Mouse (Mus musculus): ENCODE data around the gene Acy3.
"Not testable (repeated sequence)": the region's sequence is repeated elsewhere in the genome, so short reads cannot be mapped to it uniquely, and the experiment has no call there.

Acy3 gene

DNA sequence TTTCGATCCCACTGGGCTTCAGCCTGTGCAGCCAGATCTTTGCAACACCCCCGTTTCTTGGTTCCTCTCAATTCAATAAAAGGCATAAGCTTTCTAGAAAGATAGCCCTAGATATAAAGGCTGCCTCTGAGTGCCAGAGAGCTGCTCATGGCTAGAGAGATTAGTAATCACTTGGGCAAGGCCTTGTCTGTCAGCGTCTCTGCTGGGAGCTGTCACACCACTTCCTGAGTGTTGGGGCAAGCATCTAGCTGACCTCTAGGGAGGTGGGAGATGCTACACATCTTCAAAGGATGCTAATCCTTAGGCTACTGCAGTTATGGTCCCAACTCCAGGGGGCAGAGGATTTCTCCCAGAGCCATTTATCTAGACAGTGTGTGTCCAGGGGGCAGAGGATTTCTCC is 19.1 kb upstream of the Acy3 start:
- in situ Hi-C loops (cut with MboI; ENCODE audit: unreplicated experiment in 2 of 2) = no loop called here

DNA sequence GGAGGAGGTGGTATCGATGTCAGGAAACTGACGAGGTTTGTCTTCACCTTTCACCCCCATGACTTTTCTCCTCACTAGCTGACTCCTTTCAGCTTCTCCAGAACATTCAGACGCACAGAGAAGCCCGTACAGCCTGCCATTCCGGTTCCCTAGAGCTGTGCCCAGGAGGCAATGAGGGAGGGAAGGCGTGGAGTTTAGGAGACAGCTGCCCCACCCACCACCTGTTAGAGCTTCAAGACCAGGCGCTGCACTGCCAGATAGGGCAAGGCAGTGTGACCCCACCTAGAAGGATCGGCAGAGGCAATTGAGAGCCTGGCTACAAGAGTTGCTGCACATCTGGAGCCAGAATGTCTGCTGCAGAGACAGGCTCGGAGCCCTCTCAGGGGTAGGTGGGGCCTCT is 14.1 kb upstream of the Acy3 start, which contains the start of gene Aldh3b2:
Gene Aldh3b2, plus strand, starts transcription at position 100 of the 400 bp plus-strand sequence.
- in situ Hi-C loops (cut with MboI; ENCODE audit: unreplicated experiment in 2 of 2) = no loop called here

DNA sequence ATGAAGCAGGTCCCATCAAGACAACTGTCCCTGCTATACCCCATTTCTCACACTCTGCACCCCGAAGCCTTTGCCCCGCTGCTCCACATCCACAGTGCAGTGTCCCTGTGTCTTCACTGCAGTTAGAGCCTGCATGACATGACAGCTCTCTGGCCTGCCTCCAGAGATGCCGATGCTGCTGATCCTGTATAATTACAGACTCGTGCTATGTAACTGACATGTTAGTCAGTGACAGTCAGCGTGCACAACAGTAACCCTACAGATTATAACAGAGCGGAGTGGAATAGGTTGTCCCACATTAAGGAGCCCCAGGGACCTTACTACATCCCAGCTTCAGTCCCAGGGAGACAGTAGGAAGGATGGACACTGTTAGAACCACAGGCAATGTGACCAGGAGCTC is 11.8 kb upstream of the Acy3 start:
- in situ Hi-C loops (cut with MboI; ENCODE audit: unreplicated experiment in 2 of 2) = not testable (repeated sequence)

DNA sequence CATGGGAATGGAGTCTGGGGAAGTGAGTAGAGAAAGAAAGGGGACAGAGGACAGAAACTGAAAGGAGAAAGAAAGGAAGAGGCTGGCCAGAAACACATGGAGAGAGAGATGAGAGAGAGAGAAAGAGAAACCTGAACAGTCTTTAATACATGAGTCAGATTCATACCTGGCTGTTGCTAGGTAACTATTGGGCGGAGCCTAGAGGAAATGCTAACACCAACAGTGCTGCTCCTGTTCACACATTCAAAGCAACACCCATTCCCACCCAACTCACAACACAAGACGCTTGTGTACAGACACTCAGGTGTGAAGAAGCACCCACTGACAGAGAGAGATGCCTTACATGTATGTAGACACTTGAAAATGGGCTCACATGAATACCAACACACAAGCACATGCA is 10.5 kb upstream of the Acy3 start:
- in situ Hi-C loops (cut with MboI; ENCODE audit: unreplicated experiment in 2 of 2) = no loop called here

DNA sequence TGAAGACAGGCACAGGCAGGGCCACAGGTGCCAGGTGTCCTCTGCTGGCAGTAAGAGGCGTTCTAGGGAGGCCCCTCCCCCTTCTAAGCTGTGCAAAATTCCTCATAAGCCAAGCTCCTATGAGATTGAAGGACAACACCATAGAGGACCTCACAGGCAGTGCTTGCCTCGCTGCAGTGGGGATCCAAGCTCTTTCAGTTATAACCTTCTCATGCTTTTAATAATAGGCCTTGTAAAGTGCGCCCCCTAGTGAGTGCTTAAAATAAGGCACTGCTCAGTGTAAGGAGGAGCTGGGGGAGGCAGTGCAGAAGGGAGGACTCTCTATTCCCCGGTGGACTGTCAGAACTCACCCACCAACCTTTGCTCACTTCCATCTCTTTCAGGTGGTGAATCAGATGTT is 6.1 kb upstream of the Acy3 start:
- in situ Hi-C loops (cut with MboI; ENCODE audit: unreplicated experiment in 2 of 2) = loop anchor here (5.0 kb wide), 2 partner anchors 93 to 188 kb away; no protein-coding TSS in a partner anchor

DNA sequence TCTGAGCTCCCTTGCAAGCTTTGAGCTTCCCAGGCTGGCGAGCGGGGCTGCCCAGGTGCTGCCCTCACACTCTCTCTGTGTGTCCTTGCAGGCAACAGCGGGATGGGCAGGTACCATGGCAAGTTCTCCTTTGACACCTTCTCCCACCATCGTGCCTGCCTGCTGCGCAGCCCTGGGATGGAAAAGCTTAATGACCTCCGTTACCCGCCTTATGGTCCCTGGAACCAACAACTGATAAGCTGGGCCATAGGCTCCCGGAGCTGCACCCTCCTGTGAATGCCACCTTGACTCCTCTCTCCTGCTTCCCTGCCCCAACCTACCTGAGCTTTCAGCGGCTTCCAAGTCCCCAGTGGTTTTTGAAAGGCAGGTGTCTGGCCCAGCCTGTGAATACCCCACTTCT is 5.5 kb upstream of the Acy3 start:
- in situ Hi-C loops (cut with MboI; ENCODE audit: unreplicated experiment in 2 of 2) = loop anchor here (5.0 kb wide), 2 partner anchors 94 to 189 kb away; no protein-coding TSS in a partner anchor

DNA sequence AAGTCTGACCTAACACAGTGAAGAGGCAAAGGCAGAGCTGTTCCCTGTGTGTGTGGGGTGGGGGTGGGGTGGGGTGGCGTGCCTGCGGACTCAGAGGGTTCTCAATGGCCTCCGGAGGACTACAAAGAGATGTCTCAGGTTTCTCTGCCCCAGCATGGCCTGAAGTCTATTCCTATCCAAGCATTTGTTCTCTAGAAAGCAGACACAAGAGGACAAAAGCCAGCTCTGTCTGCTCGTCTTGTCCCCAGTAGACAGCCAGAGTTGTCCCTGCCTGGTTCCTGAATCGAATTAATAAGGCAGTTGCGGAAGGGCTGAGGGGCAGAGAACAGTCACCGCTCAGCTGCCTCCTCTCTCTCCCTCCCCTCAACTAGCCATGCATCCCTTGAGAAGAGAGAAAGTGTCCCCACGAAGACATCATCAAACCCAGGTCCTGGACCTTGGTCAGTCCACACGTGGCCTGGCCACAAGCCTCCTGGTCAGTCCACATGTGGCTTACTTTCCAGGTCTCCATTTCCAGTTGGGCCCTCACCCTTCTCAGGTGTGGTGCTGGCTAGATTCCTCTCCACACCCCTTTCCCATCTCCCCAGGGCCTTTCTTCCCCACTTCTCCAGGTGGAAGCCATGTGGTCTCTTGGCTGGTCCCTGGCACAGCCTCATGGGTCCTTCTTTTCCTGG is 2.7 kb upstream of the Acy3 start:
- in situ Hi-C loops (cut with MboI; ENCODE audit: unreplicated experiment in 2 of 2) = loop anchor here (5.0 kb wide), 2 partner anchors 96 to 191 kb away; no protein-coding TSS in a partner anchor

DNA sequence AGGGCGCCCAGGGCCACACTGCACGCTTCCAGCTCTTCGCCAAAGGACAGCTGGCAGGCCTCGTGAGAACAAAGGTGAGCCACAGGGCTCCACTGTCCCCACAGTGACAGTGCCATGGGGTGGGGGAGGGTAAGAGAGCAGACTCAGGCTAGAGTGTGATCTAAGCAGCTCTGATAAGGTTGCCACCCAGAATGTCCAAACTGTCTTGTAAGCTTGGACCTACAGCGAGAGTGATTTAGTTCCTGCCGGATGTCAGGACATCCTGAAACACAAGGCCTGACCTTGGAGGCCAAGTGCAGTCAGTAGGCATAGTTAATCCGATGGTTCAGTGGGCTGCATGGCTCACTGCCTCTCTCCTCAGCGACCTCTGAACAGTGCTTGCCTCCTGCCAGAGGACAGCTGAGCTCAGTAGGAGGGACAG is 1.1 kb upstream of the Acy3 start:
- in situ Hi-C loops (cut with MboI; ENCODE audit: unreplicated experiment in 2 of 2) = no loop called here

DNA sequence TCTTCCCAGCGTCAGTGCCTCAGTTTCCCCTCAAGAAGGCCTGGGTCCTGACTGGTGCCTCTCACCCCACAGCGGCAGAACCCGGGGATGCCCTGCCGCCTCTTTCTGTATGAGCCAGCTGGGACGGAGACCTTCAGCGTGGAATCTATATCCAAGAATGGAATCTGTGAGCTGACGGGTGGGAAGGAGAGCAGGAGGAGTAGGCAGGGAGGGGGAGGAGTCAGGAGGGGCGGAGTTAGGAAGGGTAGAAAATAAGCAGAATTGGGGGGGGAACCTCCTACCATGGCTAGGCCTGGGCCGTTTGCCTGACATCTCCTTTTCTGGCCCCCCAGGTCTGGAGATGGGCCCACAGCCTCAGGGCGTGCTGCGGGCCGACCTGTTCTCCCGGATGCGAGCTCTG is 1.7 kb downstream of the Acy3 start:
- in situ Hi-C loops (cut with MboI; ENCODE audit: unreplicated experiment in 2 of 2) = no loop called here

DNA sequence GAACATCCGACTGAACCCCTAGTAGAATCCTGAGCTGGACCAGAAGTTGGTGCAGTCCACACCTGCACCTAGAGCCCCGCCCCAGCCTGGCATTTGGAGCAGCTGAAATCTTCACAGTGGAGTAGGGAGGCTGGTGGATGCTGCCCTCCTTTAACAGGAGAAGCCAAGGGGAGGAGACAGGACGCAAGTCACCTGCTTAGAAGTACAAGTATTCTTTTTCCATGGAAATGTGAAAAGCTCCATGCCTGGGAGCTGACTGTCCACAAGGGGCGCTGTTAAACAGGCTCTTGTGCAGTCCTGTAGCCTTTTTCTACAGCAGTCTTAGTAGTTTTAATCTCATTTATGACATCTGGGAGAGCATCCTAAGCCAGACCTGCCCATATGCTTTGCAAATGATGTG is 2.4 kb downstream of the Acy3 start:
- in situ Hi-C loops (cut with MboI; ENCODE audit: unreplicated experiment in 2 of 2) = no loop called here

DNA sequence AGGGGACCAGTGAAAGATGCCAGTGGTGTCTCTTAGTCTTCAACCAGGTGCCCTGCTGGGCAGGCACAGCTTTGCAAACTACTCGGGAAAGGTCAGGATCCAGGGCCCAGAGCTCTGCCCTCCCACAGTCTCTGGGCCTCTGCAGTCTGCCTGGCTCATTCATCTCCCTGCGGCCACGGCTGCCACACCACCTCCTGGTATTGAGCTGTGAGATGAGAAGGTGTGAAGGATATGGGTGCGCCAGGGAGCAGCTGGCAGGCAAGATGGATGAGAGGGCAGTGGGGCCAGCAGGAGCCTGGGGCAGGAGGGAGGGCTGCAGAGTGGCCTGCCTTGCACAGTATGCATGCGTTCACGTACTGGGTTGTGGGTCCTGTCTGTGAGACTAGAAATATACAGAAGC is 4.4 kb downstream of the Acy3 start:
- in situ Hi-C loops (cut with MboI; ENCODE audit: unreplicated experiment in 2 of 2) = loop anchor here in 1 of 2 experiments (10.0 kb wide), 1 partner anchor 216 kb away; no protein-coding TSS in a partner anchor

DNA sequence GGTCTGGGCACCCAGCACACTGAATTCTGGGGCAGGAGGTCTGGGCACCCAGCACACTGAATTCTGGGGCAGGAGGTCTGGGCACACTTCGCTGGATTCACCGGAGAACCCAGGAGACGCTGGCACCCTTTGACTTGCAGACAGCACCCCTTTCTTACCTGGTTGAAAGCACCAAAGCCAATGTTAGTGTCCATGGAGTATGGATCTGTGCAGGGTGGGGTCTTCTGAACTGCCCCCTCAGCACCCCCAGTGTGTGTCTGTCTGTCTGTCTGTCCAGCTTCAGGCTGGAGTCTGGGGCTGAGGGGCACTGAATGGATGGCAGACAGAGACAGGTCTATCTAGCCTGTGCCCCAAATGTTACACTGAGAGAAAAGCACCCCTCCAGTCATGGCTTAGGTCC is 5.2 kb downstream of the Acy3 start:
- in situ Hi-C loops (cut with MboI; ENCODE audit: unreplicated experiment in 2 of 2) = loop anchor here in 1 of 2 experiments (10.0 kb wide), 1 partner anchor 217 kb away; no protein-coding TSS in a partner anchor

DNA sequence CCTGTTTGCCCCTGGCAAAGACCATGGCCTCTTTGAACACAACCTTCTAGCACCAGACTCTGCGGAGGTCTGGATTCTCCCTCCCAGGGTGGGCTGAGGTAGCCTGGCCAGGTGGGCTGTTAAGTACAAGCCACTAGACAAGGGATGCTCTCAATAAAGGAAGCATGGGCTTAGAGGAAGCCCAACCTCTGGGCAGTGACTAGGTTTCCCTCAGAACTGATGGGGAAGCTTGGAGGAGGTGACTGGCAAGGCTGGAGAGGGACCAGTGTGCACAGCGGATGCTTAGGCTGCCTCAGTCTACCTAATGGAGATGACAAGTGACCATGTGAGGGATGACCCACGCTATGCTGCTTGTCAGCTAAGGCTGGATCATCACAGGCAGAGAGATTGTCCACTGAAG is 5.6 kb downstream of the Acy3 start:
- in situ Hi-C loops (cut with MboI; ENCODE audit: unreplicated experiment in 2 of 2) = loop anchor here in 1 of 2 experiments (10.0 kb wide), 1 partner anchor 217 kb away; no protein-coding TSS in a partner anchor

DNA sequence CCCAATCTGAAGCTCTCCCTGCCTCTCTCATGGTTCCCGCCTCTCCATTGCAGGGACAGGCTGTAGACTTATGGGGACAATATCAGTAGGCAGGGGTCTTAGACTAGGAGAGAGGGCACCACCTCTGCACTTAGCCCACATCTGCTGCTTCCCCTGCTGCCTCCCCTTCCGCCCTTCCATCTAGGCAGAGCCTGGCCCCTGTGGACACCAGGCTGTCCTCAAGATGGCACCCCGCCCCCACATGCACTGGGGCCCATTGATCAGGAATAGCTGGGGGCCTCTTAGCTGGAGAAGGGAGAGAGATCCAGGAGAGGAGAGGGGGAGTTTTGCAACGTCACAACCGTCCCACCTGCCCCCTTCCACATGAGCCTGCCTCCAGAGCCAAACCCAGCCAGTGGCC is 6.0 kb downstream of the Acy3 start, which contains the start of gene Tbx10:
Gene Tbx10, plus strand, starts transcription at position 337 of the 400 bp plus-strand sequence.
- in situ Hi-C loops (cut with MboI; ENCODE audit: unreplicated experiment in 2 of 2) = loop anchor here in 1 of 2 experiments (10.0 kb wide), 1 partner anchor 218 kb away; no protein-coding TSS in a partner anchor

DNA sequence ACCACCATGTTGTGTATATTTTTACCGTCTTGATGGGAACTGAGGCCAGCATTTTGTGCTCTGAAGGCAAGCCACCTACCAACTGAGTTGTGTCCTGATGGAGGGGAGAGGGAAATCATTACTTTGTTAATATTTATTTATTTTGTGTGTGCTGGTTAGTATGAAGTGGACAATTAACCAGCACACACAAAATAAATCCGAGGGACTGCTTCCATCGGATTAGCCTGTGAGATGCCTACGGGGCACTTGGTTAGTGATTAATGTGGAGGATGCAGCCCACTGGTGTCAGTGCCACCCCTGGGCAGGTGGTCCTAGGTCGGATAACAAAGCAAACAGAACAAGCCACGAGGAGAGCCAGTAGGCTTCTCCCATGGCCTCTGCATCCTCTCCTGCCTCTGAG is 8.6 kb downstream of the Acy3 start:
- in situ Hi-C loops (cut with MboI; ENCODE audit: unreplicated experiment in 2 of 2) = loop anchor here in 1 of 2 experiments (10.0 kb wide), 1 partner anchor 220 kb away; no protein-coding TSS in a partner anchor

DNA sequence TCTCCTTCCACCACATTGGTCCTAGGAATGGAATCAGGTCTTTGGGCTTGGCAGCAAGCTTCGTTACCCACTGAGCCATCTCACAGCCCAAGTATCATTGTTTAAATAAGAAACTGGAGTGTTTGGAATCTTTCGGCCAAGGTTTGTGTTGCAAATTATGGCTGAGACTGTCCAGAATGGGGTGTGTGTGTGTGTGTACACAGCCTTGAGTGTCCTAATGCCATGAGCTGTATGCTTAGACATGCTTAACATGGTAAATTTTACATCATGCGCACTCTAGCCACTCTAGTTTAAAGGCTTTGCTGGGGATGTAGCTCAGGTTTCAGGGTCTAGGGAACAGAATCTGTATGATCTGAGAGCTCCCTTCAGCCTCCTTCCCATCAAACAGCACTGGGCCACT is 9.1 kb downstream of the Acy3 start:
- in situ Hi-C loops (cut with MboI; ENCODE audit: unreplicated experiment in 2 of 2) = loop anchor here in 1 of 2 experiments (10.0 kb wide), 1 partner anchor 221 kb away; no protein-coding TSS in a partner anchor

DNA sequence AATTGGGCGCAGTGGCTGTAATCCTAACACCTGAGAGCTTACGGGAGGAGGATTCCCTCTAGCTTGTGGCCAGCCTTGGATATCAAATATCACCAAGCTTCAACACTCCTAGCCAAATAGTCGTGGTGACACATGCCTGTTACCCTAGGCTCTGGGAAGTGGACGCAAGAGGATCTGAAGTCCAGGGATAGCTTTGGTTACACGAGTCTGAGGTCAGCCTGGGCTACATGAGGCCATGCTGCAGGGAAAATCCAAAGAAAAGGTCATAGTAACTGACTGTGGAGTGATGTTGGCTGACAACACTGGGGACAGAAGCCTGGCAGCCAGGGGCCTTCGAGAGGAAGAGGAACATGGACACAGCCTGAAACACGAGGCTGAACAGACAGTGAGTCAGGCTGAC is 9.7 kb downstream of the Acy3 start:
- in situ Hi-C loops (cut with MboI; ENCODE audit: unreplicated experiment in 2 of 2) = loop anchor here in 1 of 2 experiments (10.0 kb wide), 1 partner anchor 221 kb away; no protein-coding TSS in a partner anchor

DNA sequence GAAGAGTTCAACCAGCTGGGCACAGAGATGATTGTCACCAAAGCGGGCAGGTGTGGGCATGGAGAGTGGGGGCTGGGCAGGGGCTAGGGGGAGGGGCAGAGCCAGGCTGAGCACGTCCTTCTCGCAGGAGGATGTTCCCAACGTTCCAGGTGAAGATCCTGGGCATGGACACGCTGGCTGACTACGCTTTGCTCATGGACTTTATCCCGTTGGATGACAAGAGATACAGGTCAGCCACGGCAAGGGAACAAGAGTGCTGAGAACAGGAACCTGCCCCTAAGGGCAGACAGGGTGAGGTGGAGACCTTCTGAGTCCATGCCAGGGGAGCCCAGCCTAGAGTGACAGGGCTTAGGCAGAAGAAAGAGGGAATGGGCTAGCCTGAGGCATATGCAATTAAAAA is 10.4 kb downstream of the Acy3 start:
- in situ Hi-C loops (cut with MboI; ENCODE audit: unreplicated experiment in 2 of 2) = loop anchor here in 1 of 2 experiments (10.0 kb wide), 1 partner anchor 222 kb away; no protein-coding TSS in a partner anchor

DNA sequence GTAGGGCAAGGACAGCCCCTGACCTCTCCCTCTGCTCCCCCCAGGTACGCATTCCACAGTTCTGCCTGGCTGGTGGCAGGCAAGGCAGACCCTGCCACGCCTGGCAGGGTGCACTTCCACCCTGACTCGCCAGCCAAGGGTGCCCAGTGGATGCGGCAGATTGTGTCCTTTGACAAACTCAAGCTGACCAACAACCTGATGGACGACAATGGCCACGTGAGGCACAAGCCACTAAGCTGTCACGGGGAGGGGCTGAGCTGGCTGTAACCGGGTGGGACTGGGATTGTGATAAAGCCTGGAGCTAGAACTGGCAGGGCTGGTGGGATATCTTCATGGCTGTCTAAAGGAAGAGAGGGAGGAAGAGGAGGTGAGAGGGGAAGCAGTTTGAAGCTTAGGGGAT is 10.9 kb downstream of the Acy3 start:
- in situ Hi-C loops (cut with MboI; ENCODE audit: unreplicated experiment in 2 of 2) = loop anchor here in 1 of 2 experiments (10.0 kb wide), 1 partner anchor 222 kb away; no protein-coding TSS in a partner anchor

DNA sequence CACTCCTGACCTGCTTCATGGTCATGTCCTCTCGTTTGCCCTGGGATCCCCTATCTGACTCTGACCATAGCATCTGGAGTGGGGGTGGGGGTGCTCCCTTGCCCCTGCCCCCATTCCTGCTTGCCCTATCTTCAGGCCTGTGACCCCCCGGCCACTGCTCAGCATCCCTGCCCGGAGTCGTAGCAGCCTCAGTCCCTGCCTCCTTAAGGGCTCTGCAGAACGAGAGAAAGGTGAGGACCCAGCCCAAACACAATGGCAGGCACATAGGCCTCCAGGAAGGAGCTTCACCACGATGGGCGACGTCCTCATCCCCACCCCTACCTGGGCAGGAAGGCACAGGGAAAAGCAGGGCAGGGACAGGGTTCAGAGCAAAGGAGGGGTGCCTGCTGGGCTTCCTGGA is 12.0 kb downstream of the Acy3 start:
- in situ Hi-C loops (cut with MboI; ENCODE audit: unreplicated experiment in 2 of 2) = loop anchor here in 1 of 2 experiments (10.0 kb wide), 1 partner anchor 224 kb away; no protein-coding TSS in a partner anchor

DNA sequence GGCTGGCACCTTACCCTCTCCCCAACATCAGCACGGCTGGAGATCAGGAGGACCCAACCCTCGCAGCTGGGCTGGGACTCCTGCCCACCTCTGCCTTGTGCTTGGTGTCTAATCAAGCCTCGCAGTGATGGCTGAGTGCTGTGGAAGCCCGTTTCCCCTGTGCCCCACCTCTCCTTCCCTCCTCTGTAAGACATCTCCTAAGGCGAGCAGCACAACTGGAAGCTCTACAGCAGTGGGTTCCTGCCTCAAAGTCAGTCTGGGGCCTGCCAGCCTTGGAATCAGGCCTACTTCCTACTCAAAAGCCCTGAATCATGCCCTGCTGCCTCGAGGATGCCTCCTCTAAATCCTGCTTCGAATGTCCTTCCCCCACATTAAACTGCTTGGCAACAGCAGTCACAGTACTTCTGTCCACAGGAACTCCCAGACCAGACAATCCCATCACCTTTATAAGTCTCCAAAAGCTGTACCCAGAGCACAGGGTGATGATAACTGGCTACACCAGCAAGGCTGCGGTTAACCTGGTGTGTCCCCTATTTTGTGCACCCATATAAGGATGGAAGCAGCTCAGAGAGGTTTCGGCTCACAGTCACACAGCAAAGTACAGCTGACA is 12.9 kb downstream of the Acy3 start:
- in situ Hi-C loops (cut with MboI; ENCODE audit: unreplicated experiment in 2 of 2) = loop anchor here in 1 of 2 experiments (10.0 kb wide), 1 partner anchor 224 kb away; no protein-coding TSS in a partner anchor

Data from v-Abl transformed pro-B cells (cell line).